ENCODE assay signal across 17 mouse cellular contexts in genomic region chr19:60887637-60888036, GRCm38 (mm10). TPM values are rescaled to one million over a fixed set of nuclear protein-coding genes. Genes with fewer than 3 reads are reported as not detected.
DNase-seq lines count a peak whose midpoint lies in the region; ATAC-seq and TF ChIP-seq lines count a peak whose summit lies in the region.
"Had no signal": no experiment of that assay in that cellular context is flagged by ENCODE, and none has a peak within 500 bp of the region (broad histone marks: within the 10 kb centered on the region; RNA-seq: fewer than 3 reads in every experiment).

No protein-coding gene starts in this region.

- peaks cover 56% of the 10 kb centered on the region for H3K4me1 ChIP-seq in erythroblast, embryonic 14.5 days (ENCODE audit: control insufficient read depth)
- H3K4me1 ChIP-seq in lung, embryonic 14.5 days (ENCODE audit: insufficient read depth) = no peaks in the 10 kb centered on the region; the same call in 1 of the 2 replicates
- H3K4me1 ChIP-seq in liver, embryonic 13.5 days (replicated peaks) = peaks cover 52% of the 10 kb centered on the region

- H3K9ac ChIP-seq in lung, embryonic 14.5 days = no peak overlapping the region
- H3K9ac ChIP-seq in liver, embryonic 13.5 days = 0 out of 2 replicates have a peak overlapping the region, but pooled peaks have one; percentile 2
- H3K9ac ChIP-seq: forebrain, embryonic 13.5 days; neural tube, embryonic 12.5 days; stomach, embryonic 15.5 days had no signal

- no peak for DNase-seq in lung, embryonic 14.5 days
- no peak for DNase-seq in lung, postnatal 14 days
- DNase-seq in liver, embryonic 13.5 days = peak; percentile 37
- no peak for DNase-seq in left cerebral cortex, adult 11 months (ENCODE audit: low spot score)
- DNase-seq in layer of hippocampus, adult 9-11 months = no peak
- DNase-seq in layer of hippocampus, adult 8-10 months (ENCODE audit: low spot score in 2 of 2) = no peak
- DNase-seq: adrenal gland, postnatal 25 days; cerebellum, adult 9-11 months; kidney, adult 8-10 months; kidney, postnatal 36 days; lung, postnatal 10 days had no signal

- TF ChIP-seq CTCF in lung, embryonic 14.5 days (IDR thresholded peaks at IDR 0.05; ENCODE audit: low read depth) = no peak

- peaks cover 19% of the 10 kb centered on the region for H3K27me3 ChIP-seq in erythroblast, embryonic 14.5 days (ENCODE audit: control insufficient read depth)
- no peaks in the 10 kb centered on the region for H3K27me3 ChIP-seq in lung, embryonic 14.5 days (ENCODE audit: insufficient read depth, low read length)
- peaks cover 8% of the 10 kb centered on the region; the same call in 1 of the 2 replicates for H3K27me3 ChIP-seq in liver, embryonic 13.5 days
- H3K27me3 ChIP-seq: forebrain, embryonic 13.5 days; neural tube, embryonic 12.5 days; stomach, embryonic 15.5 days had no signal

- H3K36me3 ChIP-seq in erythroblast, embryonic 14.5 days (ENCODE audit: control insufficient read depth) = no peaks in the 10 kb centered on the region
- no peaks in the 10 kb centered on the region for H3K36me3 ChIP-seq in lung, embryonic 14.5 days (ENCODE audit: insufficient read depth)
- no peaks in the 10 kb centered on the region for H3K36me3 ChIP-seq in liver, embryonic 13.5 days
- H3K36me3 ChIP-seq: neural tube, embryonic 12.5 days; stomach, embryonic 15.5 days had no signal

- H3K4me2 ChIP-seq in lung, embryonic 14.5 days = no peak overlapping the region
- H3K4me2 ChIP-seq in liver, embryonic 13.5 days = peak overlapping the region; percentile 2
- H3K4me2 ChIP-seq: forebrain, embryonic 13.5 days; neural tube, embryonic 12.5 days; stomach, embryonic 15.5 days had no signal

- WGBS in lung, embryonic 14.5 days = 59% methylated on average over 2 of the region's 2 CpGs
- 25% methylated on average over 2 of the region's 2 CpGs for WGBS in liver, embryonic 13.5 days (ENCODE audit: insufficient replicate concordance)

- no peaks in the 10 kb centered on the region; the same call in 1 of the 2 replicates for H3K9me3 ChIP-seq in erythroblast, embryonic 14.5 days (ENCODE audit: control insufficient read depth, low read length)
- no peaks in the 10 kb centered on the region for H3K9me3 ChIP-seq in lung, embryonic 14.5 days (ENCODE audit: low read depth, low read length)
- no peaks in the 10 kb centered on the region for H3K9me3 ChIP-seq in liver, embryonic 13.5 days (replicated peaks)
- H3K9me3 ChIP-seq: forebrain, embryonic 13.5 days; neural tube, embryonic 12.5 days; stomach, embryonic 15.5 days had no signal

- 0 out of 2 replicates have a peak overlapping the region, but pooled peaks have one; percentile 33 for H3K27ac ChIP-seq in lung, embryonic 14.5 days (ENCODE audit: low read depth)
- H3K27ac ChIP-seq in liver, embryonic 13.5 days = peak overlapping the region; percentile 96
- H3K27ac ChIP-seq: forebrain, embryonic 13.5 days; neural tube, embryonic 12.5 days; stomach, embryonic 15.5 days had no signal

- ATAC-seq in erythroblast, adult 5-6 weeks (replicated peaks; ENCODE audit: low FRiP score, poor library complexity, severe bottlenecking) = no peak
- no peak for ATAC-seq in lung, embryonic 14.5 days (ENCODE audit: insufficient read depth)
- ATAC-seq in liver, embryonic 13.5 days (ENCODE audit: low read depth) = peak; percentile 15
- ATAC-seq: CD4-positive, CD25-positive, alpha-beta regulatory T cell, adult 4 months; forebrain, embryonic 13.5 days had no signal

- peak overlapping the region; percentile 20 for H3K4me3 ChIP-seq in erythroblast, embryonic 14.5 days (replicated peaks)
- H3K4me3 ChIP-seq in lung, embryonic 14.5 days (ENCODE audit: low read depth, low read length) = no peak overlapping the region
- no peak overlapping the region for H3K4me3 ChIP-seq in liver, embryonic 13.5 days (replicated peaks)
- H3K4me3 ChIP-seq: forebrain, embryonic 13.5 days; neural tube, embryonic 12.5 days; stomach, embryonic 15.5 days had no signal

RNA-seq across cellular contexts. Expression of gene Grk5, which starts 1.9 kb away (rescaled TPM):
- polyA plus RNA-seq in erythroblast, embryonic 14.5 days (2012) = 0.06 and 0.20 TPM in 2 replicates
- total RNA-seq in erythroblast, adult 5-6 weeks (2015; ENCODE audit: low replicate concordance) = 2.7 and 12.1 TPM in 2 replicates
- total RNA-seq in erythroblast, adult 5-6 weeks (2017; ENCODE audit: low replicate concordance) = 5.2 and 14.6 TPM in 2 replicates
- polyA plus RNA-seq in lung, embryonic 14.5 days (2014; fragmentation: Nextera tagmentation; extraction: Ambion mirVana) = 3.2 and 4.5 TPM in 2 replicates
- 0.47 and 0.96 TPM in 2 replicates for polyA plus RNA-seq in liver, embryonic 13.5 days (2015; fragmentation: Nextera tagmentation; extraction: Ambion mirVana)
- total RNA-seq in layer of hippocampus, adult 8-10 months (2022) = 10 to 100 TPM in 3 of 4 experiments, 1 to 10 TPM in 1; 7.7 to 12.0 (median 11.9) TPM

RNA-seq across cellular contexts. Expression of gene Prdx3, which starts 13.3 kb away (rescaled TPM):
- polyA plus RNA-seq in erythroblast, embryonic 14.5 days (2012) = 3.3 and 3.7 TPM in 2 replicates
- total RNA-seq in erythroblast, adult 5-6 weeks (2015; ENCODE audit: low replicate concordance) = 99.3 and 105 TPM in 2 replicates
- 88.4 and 96.3 TPM in 2 replicates for total RNA-seq in erythroblast, adult 5-6 weeks (2017; ENCODE audit: low replicate concordance)
- polyA plus RNA-seq in lung, embryonic 14.5 days (2014; fragmentation: Nextera tagmentation; extraction: Ambion mirVana) = 115 and 125 TPM in 2 replicates
- 405 and 440 TPM in 2 replicates for polyA plus RNA-seq in liver, embryonic 13.5 days (2015; fragmentation: Nextera tagmentation; extraction: Ambion mirVana)
- 10 to 100 TPM; 76.1 to 84.6 (median 81.3) TPM for total RNA-seq in layer of hippocampus, adult 8-10 months (2022)

RNA-seq across cellular contexts. Expression of gene Sfxn4, which starts 26.4 kb away (rescaled TPM):
- 0.04 TPM in 1 of 2 replicates, not detected in the other for polyA plus RNA-seq in erythroblast, embryonic 14.5 days (2012)
- 7.3 and 11.9 TPM in 2 replicates for total RNA-seq in erythroblast, adult 5-6 weeks (2015; ENCODE audit: low replicate concordance)
- 3.5 and 13.2 TPM in 2 replicates for total RNA-seq in erythroblast, adult 5-6 weeks (2017; ENCODE audit: low replicate concordance)
- polyA plus RNA-seq in lung, embryonic 14.5 days (2014; fragmentation: Nextera tagmentation; extraction: Ambion mirVana) = 6.4 and 6.5 TPM in 2 replicates
- polyA plus RNA-seq in liver, embryonic 13.5 days (2015; fragmentation: Nextera tagmentation; extraction: Ambion mirVana) = 1.0 and 1.2 TPM in 2 replicates
- total RNA-seq in layer of hippocampus, adult 8-10 months (2022) = 10 to 100 TPM; 14.2 to 22.2 (median 17.4) TPM

Comparison
In these comparisons a context has a peak if more than half of its experiments do, and no peak if none do; other contexts are left out.
1. RNA of gene Prdx3, which starts 13.3 kb away (polyA plus RNA-seq): 405 to 440 TPM in liver, embryonic 13.5 days and 115 to 125 TPM in lung, embryonic 14.5 days; 3.3 to 3.7 TPM in erythroblast, embryonic 14.5 days; every median in the first group is over 10 times any median in the second.